Mouse (Mus musculus) gastrocnemius, postnatal 25 days (tissue): ENCODE measurements around the gene Gm29609. TPM values are rescaled to one million over a fixed set of nuclear protein-coding genes. Genes with fewer than 3 reads are reported as not detected.
A peak's percentile ranks its signal among the peaks of the same experiment; 100 is the strongest.

Source experiments
- DNase-seq: peaks from one replicate; pipeline ENCODE4 v3.0.0; 2022
- total RNA-seq, 2 experiments: library from RNA; stranded (reverse); gene quantifications; 1 replicate in 1 of 2; 2 replicates in 1 of 2; pipeline ENCODE4 v1.2.3; 2021

Gm29609 gene
- total RNA-seq, 2 experiments from 2014 or later = 0.26 to 0.35 TPM

GRCm38 (mm10) chr5:31198170-31198569 lies 18.5 kb upstream of the Gm29609 start:
- no peak for DNase-seq

GRCm38 (mm10) chr5:31197072-31197471 lies 17.4 kb upstream of the Gm29609 start:
- DNase-seq = no peak

GRCm38 (mm10) chr5:31196207-31196606 lies 16.5 kb upstream of the Gm29609 start:
- no peak for DNase-seq

GRCm38 (mm10) chr5:31195671-31196070 lies 16.0 kb upstream of the Gm29609 start:
- no peak for DNase-seq

GRCm38 (mm10) chr5:31194486-31195485 lies 15.1 kb upstream of the Gm29609 start:
- no peak for DNase-seq

GRCm38 (mm10) chr5:31193631-31194281 lies 14.0 kb upstream of the Gm29609 start:
- no peak for DNase-seq

- DNase-seq = peak; percentile 99
Measured at GRCm38 (mm10) chr5:31192939-31193630, 13.4 kb upstream of the Gm29609 start, which contains the start of the genes Snx17 and Eif2b4. Gene Snx17, plus strand, starts transcription at chr5:31193227. Gene Eif2b4, minus strand, starts transcription at chr5:31193430.

- DNase-seq = no peak
Measured at GRCm38 (mm10) chr5:31192045-31192938, 12.6 kb upstream of the Gm29609 start.

- DNase-seq = no peak
Measured at GRCm38 (mm10) chr5:31190201-31190600, 10.5 kb upstream of the Gm29609 start.

GRCm38 (mm10) chr5:31188223-31188840 lies 8.6 kb upstream of the Gm29609 start:
- no peak for DNase-seq

GRCm38 (mm10) chr5:31183678-31184077 lies 4.0 kb upstream of the Gm29609 start:
- DNase-seq = no peak

GRCm38 (mm10) chr5:31181183-31181770 lies 1.6 kb upstream of the Gm29609 start:
- DNase-seq = no peak

GRCm38 (mm10) chr5:31179301-31179765 lies 378 bp downstream of the Gm29609 start:
- no peak for DNase-seq

GRCm38 (mm10) chr5:31168630-31169029 lies 11.1 kb downstream of the Gm29609 start:
- DNase-seq = no peak

GRCm38 (mm10) chr5:31164878-31165277 lies 14.8 kb downstream of the Gm29609 start:
- no peak for DNase-seq

GRCm38 (mm10) chr5:31162462-31162861 lies 17.2 kb downstream of the Gm29609 start:
- no peak for DNase-seq

GRCm38 (mm10) chr5:31154152-31154553 lies 25.6 kb downstream of the Gm29609 start, which contains the start of gene Mpv17:
Gene Mpv17, minus strand, starts transcription at chr5:31154251.
- DNase-seq = peak; percentile 80

- peak; percentile 48 for DNase-seq
Measured at GRCm38 (mm10) chr5:31153516-31154151, 26.1 kb downstream of the Gm29609 start.

- DNase-seq = no peak
Measured at GRCm38 (mm10) chr5:31151746-31152145, 28.0 kb downstream of the Gm29609 start.

GRCm38 (mm10) chr5:31149781-31150180 lies 29.9 kb downstream of the Gm29609 start:
- no peak for DNase-seq
